Mouse (Mus musculus): ENCODE data around the gene Cop1. TPM values are rescaled to one million over a fixed set of nuclear protein-coding genes. Genes with fewer than 3 reads are reported as not detected.

The Cop1 gene
- total RNA-seq (2017), result 174 to 215 TPM (median 213 TPM) in 3 replicates

- peak; percentile 82 for ATAC-seq (replicated peaks; ENCODE audit: insufficient number of reproducible peaks, low FRiP score, low TSS enrichment, poor library complexity, severe bottlenecking)
Measured at GRCm38 (mm10) chr1:159231781-159232571, at the start of gene Cop1. Gene Cop1 (plus strand): TSS chr1:159232320.

GRCm38 (mm10) chr1:159186741-159187140 is 45.4 kb upstream of the Cop1 start:
- ATAC-seq (replicated peaks; ENCODE audit: insufficient number of reproducible peaks, low FRiP score, low TSS enrichment, poor library complexity, severe bottlenecking), result peak; percentile 94

GRCm38 (mm10) chr1:159198603-159199002 is 33.5 kb upstream of the Cop1 start:
- no peak; the same call in 1 of the 2 replicates for ATAC-seq (replicated peaks; ENCODE audit: insufficient number of reproducible peaks, low FRiP score, low TSS enrichment, poor library complexity, severe bottlenecking)

- ATAC-seq (replicated peaks; ENCODE audit: insufficient number of reproducible peaks, low FRiP score, low TSS enrichment, poor library complexity, severe bottlenecking), result no peak
Measured at GRCm38 (mm10) chr1:159199606-159200005, 32.5 kb upstream of the Cop1 start.

- ATAC-seq (replicated peaks; ENCODE audit: insufficient number of reproducible peaks, low FRiP score, low TSS enrichment, poor library complexity, severe bottlenecking), result no peak
Measured at GRCm38 (mm10) chr1:159201220-159201619, 30.9 kb upstream of the Cop1 start.

- ATAC-seq (replicated peaks; ENCODE audit: insufficient number of reproducible peaks, low FRiP score, low TSS enrichment, poor library complexity, severe bottlenecking), result no peak
Measured at GRCm38 (mm10) chr1:159211711-159212110, 20.4 kb upstream of the Cop1 start.

GRCm38 (mm10) chr1:159217437-159217836 is 14.7 kb upstream of the Cop1 start:
- no peak for ATAC-seq (replicated peaks; ENCODE audit: insufficient number of reproducible peaks, low FRiP score, low TSS enrichment, poor library complexity, severe bottlenecking)

- no peak for ATAC-seq (replicated peaks; ENCODE audit: insufficient number of reproducible peaks, low FRiP score, low TSS enrichment, poor library complexity, severe bottlenecking)
Measured at GRCm38 (mm10) chr1:159222046-159222445, 10.1 kb upstream of the Cop1 start.

GRCm38 (mm10) chr1:159225064-159225824 is 6.9 kb upstream of the Cop1 start:
- peak; percentile 84 for ATAC-seq (replicated peaks; ENCODE audit: insufficient number of reproducible peaks, low FRiP score, low TSS enrichment, poor library complexity, severe bottlenecking)

GRCm38 (mm10) chr1:159232572-159233261 is 597 bp downstream of the Cop1 start:
- peak; percentile 10; the same call in 1 of the 2 replicates for ATAC-seq (replicated peaks; ENCODE audit: insufficient number of reproducible peaks, low FRiP score, low TSS enrichment, poor library complexity, severe bottlenecking)

- ATAC-seq (replicated peaks; ENCODE audit: insufficient number of reproducible peaks, low FRiP score, low TSS enrichment, poor library complexity, severe bottlenecking), result no peak
Measured at GRCm38 (mm10) chr1:159233426-159233825, 1.3 kb downstream of the Cop1 start.

- no peak for ATAC-seq (replicated peaks; ENCODE audit: insufficient number of reproducible peaks, low FRiP score, low TSS enrichment, poor library complexity, severe bottlenecking)
Measured at GRCm38 (mm10) chr1:159234496-159234895, 2.4 kb downstream of the Cop1 start.

- ATAC-seq (replicated peaks; ENCODE audit: insufficient number of reproducible peaks, low FRiP score, low TSS enrichment, poor library complexity, severe bottlenecking), result no peak
Measured at GRCm38 (mm10) chr1:159235674-159236073, 3.6 kb downstream of the Cop1 start.

GRCm38 (mm10) chr1:159238147-159238546 is 6.0 kb downstream of the Cop1 start:
- ATAC-seq (replicated peaks; ENCODE audit: insufficient number of reproducible peaks, low FRiP score, low TSS enrichment, poor library complexity, severe bottlenecking), result no peak

- no peak for ATAC-seq (replicated peaks; ENCODE audit: insufficient number of reproducible peaks, low FRiP score, low TSS enrichment, poor library complexity, severe bottlenecking)
Measured at GRCm38 (mm10) chr1:159250320-159250719, 18.2 kb downstream of the Cop1 start.

- ATAC-seq (replicated peaks; ENCODE audit: insufficient number of reproducible peaks, low FRiP score, low TSS enrichment, poor library complexity, severe bottlenecking), result no peak
Measured at GRCm38 (mm10) chr1:159253078-159253477, 21.0 kb downstream of the Cop1 start.

- no peak for ATAC-seq (replicated peaks; ENCODE audit: insufficient number of reproducible peaks, low FRiP score, low TSS enrichment, poor library complexity, severe bottlenecking)
Measured at GRCm38 (mm10) chr1:159254906-159255685, 23.0 kb downstream of the Cop1 start.

- no peak for ATAC-seq (replicated peaks; ENCODE audit: insufficient number of reproducible peaks, low FRiP score, low TSS enrichment, poor library complexity, severe bottlenecking)
Measured at GRCm38 (mm10) chr1:159256543-159256942, 24.4 kb downstream of the Cop1 start.

GRCm38 (mm10) chr1:159263820-159264219 is 31.7 kb downstream of the Cop1 start:
- no peak for ATAC-seq (replicated peaks; ENCODE audit: insufficient number of reproducible peaks, low FRiP score, low TSS enrichment, poor library complexity, severe bottlenecking)

Data from monocyte, adult 5-6 weeks (primary cell).